Mouse (Mus musculus) embryonic facial prominence, embryonic 11.5 days (tissue): ENCODE results near the gene Npy. TPM values are rescaled to one million over a fixed set of nuclear protein-coding genes. Genes with fewer than 3 reads are reported as not detected.

Experiments
- ATAC-seq: fragments of 200-750 bp; cut with Nextera tagmentation; replicated peaks from 2 replicates; pipeline ENCODE4 v1.8.0; 2017; ENCODE audit warnings: low read depth; ENCODE audit not compliant: insufficient number of reproducible peaks, low FRiP score, low TSS enrichment
- DNase-seq: peaks from one replicate; pipeline ENCODE4 v3.0.0-alpha.2; 2015; ENCODE audit warnings: low spot score
- H3K27ac ChIP-seq: fragments of 300-500 bp; sonication (generic); replicated peaks from 2 replicates; pipeline ENCODE4 v1.5.1; 2014; ENCODE audit warnings: mild to moderate bottlenecking, low read depth, low read length, control low read depth
- H3K27me3 ChIP-seq: fragments of 300-500 bp; sonication (generic); 2 replicates; pipeline ENCODE4 v1.6.1; 2014; ENCODE audit warnings: mild to moderate bottlenecking, low read length, moderate library complexity, mixed read lengths; ENCODE audit not compliant: control insufficient read depth, insufficient read depth
- H3K36me3 ChIP-seq: fragments of 300-500 bp; sonication (generic); replicated peaks from 2 replicates; pipeline ENCODE4 v1.6.1; 2014; ENCODE audit warnings: low read depth, mild to moderate bottlenecking, low read length, moderate library complexity, mixed read lengths; ENCODE audit not compliant: control insufficient read depth, insufficient read depth
- H3K4me1 ChIP-seq: fragments of 300-500 bp; sonication (generic); 2 replicates; pipeline ENCODE4 v1.6.1; 2014; ENCODE audit warnings: low read length, mixed read lengths; ENCODE audit not compliant: control insufficient read depth, insufficient read depth
- H3K4me2 ChIP-seq: fragments of 300-500 bp; sonication (generic); 2 replicates; pipeline ENCODE4 v1.6.1; 2014; ENCODE audit warnings: low read depth, mild to moderate bottlenecking, control low read depth, low read length, moderate library complexity
- H3K4me3 ChIP-seq: fragments of 300-500 bp; sonication (generic); 2 replicates; pipeline ENCODE4 v1.5.1; 2014; ENCODE audit warnings: low read depth, low read length, control low read depth
- H3K9ac ChIP-seq: fragments of 300-500 bp; sonication (generic); replicated peaks from 2 replicates; pipeline ENCODE4 v1.6.1; 2014; ENCODE audit warnings: mild to moderate bottlenecking, control low read depth, low read length
- H3K9me3 ChIP-seq: fragments of 300-500 bp; sonication (generic); replicated peaks from 2 replicates; pipeline ENCODE4 v1.6.1; 2016; ENCODE audit warnings: mild to moderate bottlenecking, low read length, inconsistent platforms, mixed read lengths; ENCODE audit not compliant: control insufficient read depth
- WGBS: fragments of 180-500 bp; shearing (Covaris S2); extraction: QIAGEN DNeasy Blood & Tissue Kit; methylation state at CpG from one replicate; pipeline ENCODE4 v1.1.7; 2014; 5-methylcytosine and 5-hydroxymethylcytosine counted together
- polyA plus RNA-seq: library from polyadenylated mRNA; unstranded; fragments of >200 nt; fragmentation: Nextera tagmentation; extraction: Ambion mirVana; gene quantifications from 2 replicates; pipeline ENCODE4 v1.2.1, GENCODE M21; 2014

The Npy gene
- polyA plus RNA-seq, 1 experiment from 2014 or later: 2.5 TPM

GRCm38 (mm10) chr6:49831579-49831978 lies 9.1 kb downstream of the Npy start:
- no peak overlapping the region for H3K9ac ChIP-seq
- 80% methylated on average over 2 of the region's 2 CpGs for WGBS
- no peak for ATAC-seq

GRCm38 (mm10) chr6:49856830-49857229 lies 34.3 kb downstream of the Npy start:
- Histone ChIP-seq H3K36me3 (no peaks in the 10 kb centered on the region), H3K4me1 (no peaks in the 10 kb centered on the region), H3K27me3 (no peaks in the 10 kb centered on the region), H3K9ac (no peak overlapping the region), H3K4me2 (no peak overlapping the region), H3K27ac (no peak overlapping the region), H3K9me3 (no peaks in the 10 kb centered on the region), H3K4me3 (no peak overlapping the region)
- 67% methylated on average over 2 of the region's 2 CpGs for WGBS
- ATAC-seq: no peak
- DNase-seq: no peak

More at GRCm38 (mm10) chr6:49831579-49831978, 9.1 kb downstream of the Npy start:
- Histone ChIP-seq H3K27me3 (no peaks in the 10 kb centered on the region), H3K4me2 (no peak overlapping the region), H3K4me3 (no peak overlapping the region), H3K27ac (no peak overlapping the region), H3K36me3 (no peaks in the 10 kb centered on the region), H3K4me1 (no peaks in the 10 kb centered on the region), H3K9me3 (no peaks in the 10 kb centered on the region)
- DNase-seq: no peak

GRCm38 (mm10) chr6:49867571-49867970 lies 45.1 kb downstream of the Npy start:
- Histone ChIP-seq H3K27me3 (no peaks in the 10 kb centered on the region), H3K9ac (no peak overlapping the region), H3K4me2 (no peak overlapping the region), H3K4me1 (no peaks in the 10 kb centered on the region), H3K9me3 (no peaks in the 10 kb centered on the region), H3K27ac (no peak overlapping the region), H3K36me3 (no peaks in the 10 kb centered on the region), H3K4me3 (no peak overlapping the region)
- DNase-seq (no peak), ATAC-seq (no peak)
- WGBS: 68% methylated on average over 6 of the region's 6 CpGs

- H3K36me3 ChIP-seq: no peaks in the 10 kb centered on the region
- H3K27me3 ChIP-seq: no peaks in the 10 kb centered on the region
- ATAC-seq (no peak), DNase-seq (no peak)
- H3K27ac ChIP-seq: no peak overlapping the region
- H3K9me3 ChIP-seq: no peaks in the 10 kb centered on the region
- no peaks in the 10 kb centered on the region for H3K4me1 ChIP-seq
- H3K4me3 ChIP-seq: no peak overlapping the region
- WGBS: 89% methylated on average over 6 of the region's 6 CpGs
- H3K4me2 ChIP-seq: no peak overlapping the region
- H3K9ac ChIP-seq: no peak overlapping the region
Observed at GRCm38 (mm10) chr6:49871071-49871470, 48.6 kb downstream of the Npy start.

- no peaks in the 10 kb centered on the region for H3K9me3 ChIP-seq
- H3K27ac ChIP-seq: no peak overlapping the region
- WGBS: 92% methylated on average over 1 of the region's 1 CpGs
- H3K36me3 ChIP-seq: no peaks in the 10 kb centered on the region
- ATAC-seq: no peak
- no peaks in the 10 kb centered on the region for H3K27me3 ChIP-seq
- DNase-seq: no peak
- no peak overlapping the region for H3K9ac ChIP-seq
- no peak overlapping the region for H3K4me2 ChIP-seq
- H3K4me1 ChIP-seq: no peaks in the 10 kb centered on the region
- no peak overlapping the region for H3K4me3 ChIP-seq
Observed at GRCm38 (mm10) chr6:49873556-49873955, 51.0 kb downstream of the Npy start.

- H3K9ac ChIP-seq: no peak overlapping the region
- WGBS: 77% methylated on average over 2 of the region's 2 CpGs
- DNase-seq (no peak), ATAC-seq (no peak)
- no peaks in the 10 kb centered on the region for H3K27me3 ChIP-seq
- H3K36me3 ChIP-seq: no peaks in the 10 kb centered on the region
- H3K9me3 ChIP-seq: no peaks in the 10 kb centered on the region
- H3K4me3 ChIP-seq: no peak overlapping the region
- no peak overlapping the region for H3K4me2 ChIP-seq
- no peak overlapping the region for H3K27ac ChIP-seq
- H3K4me1 ChIP-seq: no peaks in the 10 kb centered on the region
Observed at GRCm38 (mm10) chr6:49875160-49875559, 52.6 kb downstream of the Npy start.

GRCm38 (mm10) chr6:49875791-49876190 lies 53.3 kb downstream of the Npy start:
- 76% methylated on average over 6 of the region's 6 CpGs for WGBS

More at GRCm38 (mm10) chr6:49875791-49876190, 53.3 kb downstream of the Npy start:
- no peaks in the 10 kb centered on the region for H3K4me1 ChIP-seq
- ATAC-seq: no peak
- H3K4me3 ChIP-seq: no peak overlapping the region
- no peaks in the 10 kb centered on the region for H3K36me3 ChIP-seq
- no peaks in the 10 kb centered on the region for H3K9me3 ChIP-seq
- H3K9ac ChIP-seq: no peak overlapping the region
- H3K4me2 ChIP-seq: no peak overlapping the region
- H3K27me3 ChIP-seq: no peaks in the 10 kb centered on the region
- no peak for DNase-seq
- H3K27ac ChIP-seq: no peak overlapping the region
